Mouse (Mus musculus) testis, adult 2 months (tissue): ENCODE data around the gene Nxnl1.

Source experiments
- CTCF ChIP-seq: fragments of 200-500 bp; IDR thresholded peaks from 2 replicates; pipeline ENCODE4 v1.5.1; 2012; ENCODE audit warnings: low read depth, mild to moderate bottlenecking, inconsistent platforms, low read length, moderate library complexity; ENCODE audit not compliant: control insufficient read depth, insufficient read depth, insufficient replicate concordance
- POLR2A ChIP-seq: fragments of 200-500 bp; IDR thresholded peaks from 2 replicates; pipeline ENCODE4 v1.6.1; 2012; ENCODE audit warnings: low read depth, mild to moderate bottlenecking, inconsistent platforms, low read length, moderate library complexity; ENCODE audit not compliant: control insufficient read depth

DNA sequence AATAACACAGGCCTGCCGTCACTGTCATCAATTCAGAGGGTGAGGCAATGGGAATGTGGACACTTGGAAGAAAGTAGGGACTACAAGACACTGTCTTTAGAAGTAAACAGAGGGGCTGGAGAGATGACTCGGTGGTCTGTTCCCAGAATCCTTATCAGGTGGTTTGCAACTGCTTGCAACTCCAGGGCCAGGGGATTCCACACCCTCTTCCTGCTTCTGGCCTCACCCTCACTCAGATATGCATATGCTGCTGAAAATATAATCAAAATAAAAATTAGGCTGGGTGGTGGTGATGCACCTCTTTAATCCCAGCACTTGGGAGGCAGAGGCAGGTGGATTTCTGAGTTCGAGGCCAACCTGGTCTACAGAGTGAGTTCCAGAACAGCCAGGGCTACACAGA is 6.3 kb downstream of the Nxnl1 start:
- TF ChIP-seq CTCF (no peak), POLR2A (no peak)
